Mouse (Mus musculus) heart, embryonic 15.5 days (tissue): ENCODE data around the gene Sp1. TPM values are rescaled to one million over a fixed set of nuclear protein-coding genes. Genes with fewer than 3 reads are reported as not detected.

Source experiments
- ATAC-seq: fragments of 200-750 bp; cut with Nextera tagmentation; replicated peaks from 2 replicates; pipeline ENCODE4 v1.8.0; 2017; ENCODE audit warnings: low read depth, moderate TSS enrichment; ENCODE audit not compliant: insufficient number of reproducible peaks, insufficient read depth, low FRiP score
- H3K27ac ChIP-seq: fragments of 300-500 bp; sonication (generic); 2 replicates; pipeline ENCODE4 v1.5.1; 2015; ENCODE audit warnings: mild to moderate bottlenecking, inconsistent platforms
- H3K27me3 ChIP-seq: fragments of 300-500 bp; sonication (generic); 2 replicates; pipeline ENCODE4 v1.6.1; 2015; ENCODE audit warnings: inconsistent platforms
- H3K36me3 ChIP-seq: fragments of 300-500 bp; sonication (generic); 2 replicates; pipeline ENCODE4 v1.6.1; 2015; ENCODE audit warnings: mild to moderate bottlenecking, inconsistent platforms
- H3K4me1 ChIP-seq: fragments of 300-500 bp; sonication (generic); replicated peaks from 2 replicates; pipeline ENCODE4 v1.6.1; 2015; ENCODE audit warnings: inconsistent platforms
- H3K4me2 ChIP-seq: fragments of 300-500 bp; sonication (generic); 2 replicates; pipeline ENCODE4 v1.6.1; 2015; ENCODE audit warnings: inconsistent platforms, mild to moderate bottlenecking, moderate library complexity
- H3K4me3 ChIP-seq: fragments of 300-500 bp; sonication (generic); 2 replicates; pipeline ENCODE4 v1.5.1; 2015; ENCODE audit warnings: mild to moderate bottlenecking, inconsistent platforms
- H3K9ac ChIP-seq: fragments of 300-500 bp; sonication (generic); 2 replicates; pipeline ENCODE4 v1.6.1; 2015; ENCODE audit warnings: mild to moderate bottlenecking, inconsistent platforms
- H3K9me3 ChIP-seq: fragments of 300-500 bp; sonication (generic); replicated peaks from 2 replicates; pipeline ENCODE4 v1.6.1; 2016; ENCODE audit warnings: inconsistent platforms
- WGBS: fragments of 180-500 bp; shearing (Covaris S2); methylation state at CpG from one replicate; pipeline ENCODE4 v1.1.7; 2015; ENCODE audit warnings: mixed read lengths; 5-methylcytosine and 5-hydroxymethylcytosine counted together
- polyA plus RNA-seq: library from polyadenylated mRNA; unstranded; fragments of >200 nt; fragmentation: Nextera tagmentation; extraction: Ambion mirVana; gene quantifications from 2 replicates; pipeline ENCODE4 v1.2.1, GENCODE M21; 2015

The Sp1 gene
- polyA plus RNA-seq, 1 experiment from 2014 or later, result 4.7 TPM

GRCm38 (mm10) chr15:102485853-102486252 lies 79.9 kb downstream of the Sp1 start:
- Histone ChIP-seq H3K4me1 (peaks cover 18% of the 10 kb centered on the region), H3K27ac (no peak overlapping the region), H3K4me2 (no peak overlapping the region), H3K4me3 (no peak overlapping the region), H3K9ac (no peak overlapping the region), H3K36me3 (peaks cover 83% of the 10 kb centered on the region), H3K9me3 (no peaks in the 10 kb centered on the region), H3K27me3 (no peaks in the 10 kb centered on the region)
- ATAC-seq, result no peak
- 88% methylated on average over 12 of the region's 12 CpGs for WGBS

Other genes starting within 250 kb of the Sp1 start
- gene Zfp740, start 202.9 kb upstream of the Sp1 start, polyA plus RNA-seq, result 25.8 and 34.3 TPM in 2 replicates
- gene Csad, start 201.4 kb upstream of the Sp1 start, polyA plus RNA-seq, result 31.1 and 47.9 TPM in 2 replicates
- 1.7 and 8.9 TPM in 2 replicates for gene Itgb7, start 174.2 kb upstream of the Sp1 start, polyA plus RNA-seq
- gene Rarg, start 148.6 kb upstream of the Sp1 start, polyA plus RNA-seq, result 7.9 and 15.8 TPM in 2 replicates
- not detected in 2 replicates for gene Gm9918, start 135.6 kb upstream of the Sp1 start, polyA plus RNA-seq
- gene Mfsd5, start 126.7 kb upstream of the Sp1 start, polyA plus RNA-seq, result 39.3 and 47.4 TPM in 2 replicates
- 14.7 and 20.0 TPM in 2 replicates for gene Espl1, start 109.9 kb upstream of the Sp1 start, polyA plus RNA-seq
- 261 and 296 TPM in 2 replicates for gene Pfdn5, start 80.0 kb upstream of the Sp1 start, polyA plus RNA-seq
- gene Myg1, start 74.4 kb upstream of the Sp1 start, polyA plus RNA-seq, result 47.9 and 69.2 TPM in 2 replicates
- gene Aaas, start 55.4 kb upstream of the Sp1 start, polyA plus RNA-seq, result 39.1 and 52.4 TPM in 2 replicates
- gene Sp7, start 39.0 kb upstream of the Sp1 start, polyA plus RNA-seq, result 0.15 and 0.22 TPM in 2 replicates
- 4.9 and 5.7 TPM in 2 replicates for gene Amhr2, start 39.2 kb downstream of the Sp1 start, polyA plus RNA-seq
- gene Prr13, start 52.9 kb downstream of the Sp1 start, polyA plus RNA-seq, result 87.9 and 91.2 TPM in 2 replicates
- gene Pcbp2, start 64.4 kb downstream of the Sp1 start, polyA plus RNA-seq, result 130 and 139 TPM in 2 replicates
- gene Gm10337, start 97.6 kb downstream of the Sp1 start, polyA plus RNA-seq, result 2.0 and 2.6 TPM in 2 replicates
- gene Map3k12, start 110.9 kb downstream of the Sp1 start, polyA plus RNA-seq, result 9.8 and 13.1 TPM in 2 replicates
- gene Tarbp2, start 112.0 kb downstream of the Sp1 start, polyA plus RNA-seq, result 78.3 and 87.9 TPM in 2 replicates
- gene Npff, start 118.8 kb downstream of the Sp1 start, polyA plus RNA-seq, result 2.3 and 2.4 TPM in 2 replicates
- 0.24 TPM in 1 of 2 replicates, not detected in the other for gene Gm28047, start 218.9 kb downstream of the Sp1 start, polyA plus RNA-seq
- gene Atf7, start 219.3 kb downstream of the Sp1 start, polyA plus RNA-seq, result 26.7 and 32.7 TPM in 2 replicates